Mouse (Mus musculus) lung, adult 2 months (tissue): ENCODE data around the gene Samd15.

ENCODE experiments used
- CTCF ChIP-seq: fragments of 200-500 bp; IDR thresholded peaks from 2 replicates; pipeline ENCODE4 v1.5.1; 2011; ENCODE audit warnings: mild to moderate bottlenecking, low read length, control low read depth; ENCODE audit not compliant: insufficient read depth
- POLR2A ChIP-seq: fragments of 200-500 bp; IDR thresholded peaks from 2 replicates; pipeline ENCODE4 v1.6.1; 2011; ENCODE audit warnings: low read depth, mild to moderate bottlenecking, control low read depth, low read length, borderline replicate concordance; ENCODE audit errors: extremely low read depth

GRCm38 (mm10) chr12:87236882-87237483, 37.5 kb downstream of the Samd15 start:
- TF ChIP-seq POLR2A (no peak), CTCF (no peak)
